Mouse (Mus musculus) forebrain, postnatal 0 days (tissue): ENCODE measurements around the gene Deup1. TPM values are rescaled to one million over a fixed set of nuclear protein-coding genes. Genes with fewer than 3 reads are reported as not detected.
A peak's percentile ranks its signal among the peaks of the same experiment; 100 is the strongest.

Experiments used
- ATAC-seq: fragments of 200-750 bp; cut with Nextera tagmentation; 2 replicates; pipeline ENCODE4 v1.8.0; 2017; ENCODE audit warnings: mild to moderate bottlenecking, moderate library complexity
- DNase-seq: peaks from one replicate; pipeline ENCODE4 v3.0.0-alpha.2; 2015
- H3K27ac ChIP-seq: fragments of 300-500 bp; sonication (generic); 2 replicates; pipeline ENCODE4 v1.5.1; 2014; ENCODE audit warnings: low read depth, mild to moderate bottlenecking, antibody characterized with exemption, low read length, moderate library complexity, mixed read lengths
- H3K27me3 ChIP-seq: fragments of 300-500 bp; sonication (generic); 2 replicates; pipeline ENCODE4 v1.6.1; 2014; ENCODE audit warnings: mild to moderate bottlenecking, low read length, mixed read lengths; ENCODE audit not compliant: insufficient read depth
- H3K36me3 ChIP-seq: fragments of 300-500 bp; sonication (generic); 2 replicates; pipeline ENCODE4 v1.6.1; 2014; ENCODE audit warnings: mild to moderate bottlenecking, moderate library complexity; ENCODE audit not compliant: insufficient read depth
- H3K4me1 ChIP-seq: fragments of 300-500 bp; sonication (generic); 2 replicates; pipeline ENCODE4 v1.6.1; 2014; ENCODE audit warnings: antibody characterized with exemption; ENCODE audit not compliant: insufficient read depth
- H3K4me2 ChIP-seq: fragments of 300-500 bp; sonication (generic); 2 replicates; pipeline ENCODE4 v1.6.1; 2014; ENCODE audit warnings: low read depth, mild to moderate bottlenecking, moderate library complexity
- H3K4me3 ChIP-seq: fragments of 300-500 bp; sonication (generic); 2 replicates; pipeline ENCODE4 v1.5.1; 2014; ENCODE audit warnings: low read depth, low read length, mixed read lengths
- H3K9ac ChIP-seq: fragments of 300-500 bp; sonication (generic); 2 replicates; pipeline ENCODE4 v1.6.1; 2014; ENCODE audit warnings: mild to moderate bottlenecking
- H3K9me3 ChIP-seq: fragments of 300-500 bp; sonication (generic); 2 replicates; pipeline ENCODE4 v1.6.1; 2016; ENCODE audit warnings: low read length
- CTCF ChIP-seq: sonication (generic); IDR thresholded peaks from 2 replicates; pipeline ENCODE4 v1.5.1; 2016; ENCODE audit warnings: antibody characterized with exemption, control low read depth, low read depth
- WGBS: fragments of 180-500 bp; shearing (Covaris S2); extraction: QIAGEN DNeasy Blood & Tissue Kit; methylation state at CpG from one replicate; pipeline ENCODE4 v1.1.7; 2014; 5-methylcytosine and 5-hydroxymethylcytosine counted together
- polyA plus RNA-seq: library from polyadenylated mRNA; unstranded; fragments of >200 nt; fragmentation: Nextera tagmentation; extraction: Ambion mirVana; gene quantifications from 2 replicates; pipeline ENCODE4 v1.2.1, GENCODE M21; 2015
- total RNA-seq: library from RNA; depleted of rRNA; stranded (reverse); fragments of >200 nt; gene quantifications from 2 replicates; pipeline ENCODE4 v1.2.3, GENCODE M21; 2014; rRNA removed

Deup1 gene
- total and polyA plus RNA-seq, 2 experiments from 2014 or later = 4.7 to 4.8 TPM

DNA sequence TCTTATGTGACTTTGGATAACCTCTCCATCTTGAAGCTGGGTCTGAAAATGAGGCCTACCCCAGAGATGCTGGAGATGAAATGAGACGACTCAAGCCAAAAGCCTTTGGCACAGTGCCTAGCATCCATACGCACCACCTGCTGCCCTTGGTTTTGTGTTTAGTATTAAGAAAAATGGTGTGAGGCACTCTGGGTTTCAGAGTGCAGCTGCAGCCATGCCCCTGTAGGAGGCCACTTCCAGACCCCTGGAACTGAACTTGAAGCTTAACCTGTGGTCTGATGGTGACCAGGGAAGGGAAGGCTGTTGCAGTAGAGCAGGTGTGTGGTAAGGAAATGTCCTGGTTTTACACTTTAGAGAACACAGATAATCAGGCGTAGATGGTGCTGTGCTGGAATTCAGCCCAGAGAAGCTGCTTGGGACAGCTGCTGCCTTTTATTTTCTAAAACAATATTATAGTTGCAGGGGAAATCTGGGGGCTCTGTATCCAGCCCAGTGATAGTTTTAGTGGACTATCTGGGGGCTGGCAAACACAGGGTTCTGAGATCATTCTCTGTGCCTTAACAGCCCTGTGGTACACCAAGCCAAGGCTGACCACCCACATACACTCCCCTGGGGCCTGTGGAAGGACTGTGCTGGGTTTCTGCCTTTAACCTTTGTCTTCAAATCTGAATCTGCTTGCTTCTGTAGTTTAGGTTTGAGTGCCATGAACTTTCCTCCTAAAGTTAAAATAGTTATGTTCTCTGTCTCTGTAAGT is 117.0 kb downstream of the Deup1 start:
- no peaks in the 10 kb centered on the region for H3K36me3 ChIP-seq
- H3K27me3 ChIP-seq = no peaks in the 10 kb centered on the region
- H3K27ac ChIP-seq = no peak overlapping the region
- H3K4me3 ChIP-seq = no peak overlapping the region
- no peaks in the 10 kb centered on the region for H3K9me3 ChIP-seq
- 17% methylated on average over 3 of the region's 3 CpGs for WGBS
- H3K4me2 ChIP-seq = no peak overlapping the region
- peaks cover 5% of the 10 kb centered on the region; the same call in 1 of the 2 replicates for H3K4me1 ChIP-seq
- ATAC-seq (peak; percentile 40; the same call in 1 of the 2 replicates), DNase-seq (peak; percentile 51)
- TF ChIP-seq CTCF = peak; percentile 18; the same call in 1 of the 2 replicates
- H3K9ac ChIP-seq = no peak overlapping the region

Other genes starting within 250 kb of the Deup1 start
- 3.2 and 4.4 TPM in 2 replicates for gene Smco4, start 134.5 kb downstream of the Deup1 start, total RNA-seq
- 0.20 and 0.64 TPM in 2 replicates for gene Smco4, start 134.5 kb downstream of the Deup1 start, polyA plus RNA-seq
- 40.0 and 56.9 TPM in 2 replicates for gene Slc36a4, start 81.8 kb upstream of the Deup1 start, total RNA-seq
- gene Slc36a4, start 81.8 kb upstream of the Deup1 start, polyA plus RNA-seq = 18.6 and 28.1 TPM in 2 replicates
- gene Mtnr1b, start 246.6 kb upstream of the Deup1 start, total RNA-seq = not detected in 2 replicates
- not detected in 2 replicates for gene Mtnr1b, start 246.6 kb upstream of the Deup1 start, polyA plus RNA-seq